Mouse (Mus musculus) left cerebral cortex, postnatal 4 days (tissue): ENCODE results near the gene Fus. TPM values are rescaled to one million over a fixed set of nuclear protein-coding genes. Genes with fewer than 3 reads are reported as not detected.

ENCODE experiments used
- total RNA-seq, 2 experiments: library from RNA; stranded (reverse); gene quantifications; 2 replicates each; pipeline ENCODE4 v1.2.3; 2021

The Fus gene
- total RNA-seq, 2 experiments from 2014 or later = 504 to 524 TPM

Other genes starting within 250 kb of the Fus start
- not detected for gene Ctf2, start 235.3 kb upstream of the Fus start, total RNA-seq
- gene Fbxl19, start 222.9 kb upstream of the Fus start, total RNA-seq = 100 to 1,000 TPM; 143 to 148 TPM
- 10 to 100 TPM; 14.2 to 15.1 TPM for gene Orai3, start 197.6 kb upstream of the Fus start, total RNA-seq
- gene Setd1a, start 190.8 kb upstream of the Fus start, total RNA-seq = 10 to 100 TPM; 46.2 to 47.4 TPM
- gene Gm49388, start 181.8 kb upstream of the Fus start, total RNA-seq = 1 to 10 TPM; 2.2 to 3.1 TPM
- gene Hsd3b7, start 166.9 kb upstream of the Fus start, total RNA-seq = 1 to 10 TPM; 3.3 to 5.8 TPM
- 10 to 100 TPM; 34.5 to 40.0 TPM for gene Stx4a, start 143.2 kb upstream of the Fus start, total RNA-seq
- gene Stx1b, start 142.9 kb upstream of the Fus start, total RNA-seq = 100 to 1,000 TPM; 193 to 215 TPM
- gene Zfp646, start 91.2 kb upstream of the Fus start, total RNA-seq = 10 to 100 TPM; 36.3 to 38.0 TPM
- 10 to 100 TPM; 33.1 to 36.4 TPM for gene Zfp668, start 90.6 kb upstream of the Fus start, total RNA-seq
- gene Prss53, start 76.5 kb upstream of the Fus start, total RNA-seq = under 1 TPM; 0.54 to 0.90 TPM
- not detected for gene Gm21974, start 72.0 kb upstream of the Fus start, total RNA-seq
- gene Vkorc1, start 71.8 kb upstream of the Fus start, total RNA-seq = 10 to 100 TPM; 27.4 to 28.2 TPM
- gene Bckdk, start 63.4 kb upstream of the Fus start, total RNA-seq = 10 to 100 TPM; 39.2 to 43.5 TPM
- 10 to 100 TPM; 28.1 to 31.1 TPM for gene Kat8, start 54.9 kb upstream of the Fus start, total RNA-seq
- gene Prss8, start 37.4 kb upstream of the Fus start, total RNA-seq = 1 to 10 TPM in 1 of 2 experiments, under 1 TPM in 1; 0.54 to 1.6 TPM
- gene Prss36, start 20.7 kb upstream of the Fus start, total RNA-seq = 10 to 100 TPM; 13.5 to 15.5 TPM
- gene Pycard, start 26.4 kb downstream of the Fus start, total RNA-seq = 1 to 10 TPM; 2.4 to 3.3 TPM
- gene Trim72, start 36.5 kb downstream of the Fus start, total RNA-seq = under 1 TPM; 0.26 to 0.56 TPM
- 1 to 10 TPM; 2.1 to 2.2 TPM for gene Itgam, start 95.2 kb downstream of the Fus start, total RNA-seq
- not detected for gene Gm49368, start 95.2 kb downstream of the Fus start, total RNA-seq
- gene Itgax, start 162.1 kb downstream of the Fus start, total RNA-seq = under 1 TPM; 0.44 to 0.48 TPM
- gene Itgad, start 186.9 kb downstream of the Fus start, total RNA-seq = under 1 TPM; 0.22 to 0.66 TPM
- 1 to 10 TPM; 3.2 TPM for gene Cox6a2, start 238.9 kb downstream of the Fus start, total RNA-seq